Mouse (Mus musculus) frontal cortex, adult (tissue): ENCODE measurements around the gene Gm3642.
"Not testable (repeated sequence)": the region's sequence is repeated elsewhere in the genome, so short reads cannot be mapped to it uniquely, and the experiment has no call there.

Source experiments
- ATAC-seq: cut with Nextera tagmentation; 2 replicates; pipeline ENCODE4 v1.9.2; 2017; ENCODE audit warnings: mild to moderate bottlenecking, moderate library complexity, mixed read lengths; ENCODE audit not compliant: low TSS enrichment

Gm3642 gene

GRCm38 (mm10) chr14:6840211-6840610, at the start of gene Gm3642:
Gene Gm3642 (minus strand): TSS chr14:6840311.
- not testable (repeated sequence) for ATAC-seq

GRCm38 (mm10) chr14:6889521-6890012, 49.5 kb upstream of the Gm3642 start, which contains the start of gene Gm3667:
Gene Gm3667 (minus strand): TSS chr14:6889962.
- ATAC-seq = not testable (repeated sequence)

GRCm38 (mm10) chr14:6888811-6889210, 48.7 kb upstream of the Gm3642 start:
- not testable (repeated sequence) for ATAC-seq

- ATAC-seq = not testable (repeated sequence)
Measured at GRCm38 (mm10) chr14:6823297-6823696, 16.8 kb downstream of the Gm3642 start.
